In genomic region chr14:24755426-24756117, GRCm38 (mm10) we compare ENCODE assay signal across 25 mouse cellular contexts.
DNase-seq lines count a peak whose midpoint lies in the region; ATAC-seq and TF ChIP-seq lines count a peak whose summit lies in the region.
"Had no signal": no experiment of that assay in that cellular context is flagged by ENCODE, and none has a peak within 500 bp of the region (broad histone marks: within the 10 kb centered on the region; RNA-seq: fewer than 3 reads in every experiment).

No protein-coding gene starts in this region.

- no peak overlapping the region for H3K4me3 ChIP-seq in forebrain, postnatal 0 days (ENCODE audit: low read depth, low read length)
- no peak overlapping the region for H3K4me3 ChIP-seq in forebrain, embryonic 10.5 days
- no peak overlapping the region for H3K4me3 ChIP-seq in midbrain, embryonic 13.5 days (replicated peaks)
- H3K4me3 ChIP-seq in midbrain, embryonic 14.5 days (replicated peaks; ENCODE audit: low read depth, low read length), result no peak overlapping the region
- H3K4me3 ChIP-seq: embryonic facial prominence, embryonic 12.5 days; embryonic facial prominence, embryonic 15.5 days; forebrain, embryonic 12.5 days; heart, adult 2 months; heart, embryonic 10.5 days; heart, embryonic 13.5 days had no signal

- WGBS in forebrain, postnatal 0 days, result 61% methylated on average over 12 of the region's 12 CpGs
- 93% methylated on average over 12 of the region's 12 CpGs for WGBS in forebrain, embryonic 10.5 days
- WGBS in midbrain, embryonic 13.5 days, result 88% methylated on average over 12 of the region's 12 CpGs
- WGBS in midbrain, embryonic 14.5 days, result 86% methylated on average over 12 of the region's 12 CpGs

- TF ChIP-seq CTCF in forebrain, postnatal 0 days (IDR thresholded peaks at IDR 0.05; ENCODE audit: low read depth), result no peak

- H3K9ac ChIP-seq in forebrain, postnatal 0 days, result no peak overlapping the region
- no peak overlapping the region for H3K9ac ChIP-seq in midbrain, embryonic 13.5 days (replicated peaks)
- H3K9ac ChIP-seq in midbrain, embryonic 14.5 days (replicated peaks; ENCODE audit: low read length), result no peak overlapping the region
- H3K9ac ChIP-seq: embryonic facial prominence, embryonic 12.5 days; embryonic facial prominence, embryonic 15.5 days; forebrain, embryonic 12.5 days; heart, embryonic 13.5 days; hindbrain, embryonic 14.5 days had no signal

- no peak for ATAC-seq in cerebellum, adult (ENCODE audit: insufficient number of reproducible peaks, low FRiP score, low TSS enrichment)
- no peak; the same call in 1 of the 2 replicates for ATAC-seq in forebrain, postnatal 0 days
- ATAC-seq in midbrain, embryonic 13.5 days, result no peak
- ATAC-seq in midbrain, embryonic 14.5 days (ENCODE audit: low FRiP score, low TSS enrichment), result no peak
- ATAC-seq: activated CD4-positive, CD25-positive, alpha-beta regulatory T cell, adult 4 months; hindbrain, postnatal 0 days; inflammation-experienced regulatory T-cells, adult 6 months had no signal

- 0 out of 2 replicates have a peak overlapping the region, but pooled peaks have one; percentile 35 for H3K27ac ChIP-seq in forebrain, postnatal 0 days (ENCODE audit: low read depth, low read length)
- no peak overlapping the region for H3K27ac ChIP-seq in forebrain, embryonic 10.5 days
- H3K27ac ChIP-seq in midbrain, embryonic 13.5 days, result 0 out of 2 replicates have a peak overlapping the region, but pooled peaks have one; percentile 30
- H3K27ac ChIP-seq in midbrain, embryonic 14.5 days (replicated peaks; ENCODE audit: low read depth, low read length), result no peak overlapping the region; the same call in 1 of the 2 replicates
- H3K27ac ChIP-seq: embryonic facial prominence, embryonic 12.5 days; embryonic facial prominence, embryonic 15.5 days; forebrain, embryonic 12.5 days; heart, adult 2 months; heart, embryonic 10.5 days; heart, embryonic 13.5 days; hindbrain, embryonic 14.5 days; hindbrain, postnatal 0 days had no signal

- H3K36me3 ChIP-seq in forebrain, postnatal 0 days (ENCODE audit: insufficient read depth), result no peaks in the 10 kb centered on the region
- H3K36me3 ChIP-seq in forebrain, embryonic 10.5 days (replicated peaks), result no peaks in the 10 kb centered on the region
- H3K36me3 ChIP-seq in midbrain, embryonic 13.5 days, result no peaks in the 10 kb centered on the region
- H3K36me3 ChIP-seq in midbrain, embryonic 14.5 days (ENCODE audit: control insufficient read depth, insufficient read depth, low read length), result no peaks in the 10 kb centered on the region
- H3K36me3 ChIP-seq: embryonic facial prominence, embryonic 12.5 days; embryonic facial prominence, embryonic 15.5 days; forebrain, embryonic 12.5 days; heart, embryonic 10.5 days; heart, embryonic 13.5 days had no signal

- H3K9me3 ChIP-seq in forebrain, postnatal 0 days (ENCODE audit: low read length), result no peaks in the 10 kb centered on the region
- H3K9me3 ChIP-seq in forebrain, embryonic 10.5 days, result no peaks in the 10 kb centered on the region
- H3K9me3 ChIP-seq in midbrain, embryonic 13.5 days, result no peaks in the 10 kb centered on the region
- no peaks in the 10 kb centered on the region for H3K9me3 ChIP-seq in midbrain, embryonic 14.5 days (ENCODE audit: control insufficient read depth, low read length)
- H3K9me3 ChIP-seq: embryonic facial prominence, embryonic 12.5 days; embryonic facial prominence, embryonic 15.5 days; forebrain, embryonic 12.5 days; heart, embryonic 10.5 days; heart, embryonic 13.5 days had no signal

- H3K4me2 ChIP-seq in forebrain, postnatal 0 days (ENCODE audit: low read depth), result no peak overlapping the region
- H3K4me2 ChIP-seq in midbrain, embryonic 13.5 days (replicated peaks), result no peak overlapping the region
- no peak overlapping the region for H3K4me2 ChIP-seq in midbrain, embryonic 14.5 days (ENCODE audit: low read length)
- H3K4me2 ChIP-seq: embryonic facial prominence, embryonic 12.5 days; embryonic facial prominence, embryonic 15.5 days; forebrain, embryonic 12.5 days; heart, embryonic 13.5 days; hindbrain, embryonic 14.5 days had no signal

- peak; percentile 60 to 67 for DNase-seq in cerebellum, postnatal 10 days
- peak; percentile 31 for DNase-seq in forebrain, postnatal 0 days
- no peak for DNase-seq in forebrain, embryonic 10.5 days (ENCODE audit: extremely low spot score, low spot score)
- DNase-seq in layer of hippocampus, adult 9-11 months, result peak; percentile 52
- no peak for DNase-seq in layer of hippocampus, adult 11-12 months (ENCODE audit: low spot score)
- no peak for DNase-seq in midbrain, embryonic 14.5 days
- DNase-seq: adrenal gland, adult 8-10 months; adrenal gland, postnatal 25 days; cerebellum, adult 11 months; cerebellum, adult 2 months; gastrocnemius, postnatal 25 days; heart, adult 2 months; heart, postnatal 14 days; heart, postnatal 4 days had no signal

- H3K27me3 ChIP-seq in forebrain, postnatal 0 days (ENCODE audit: insufficient read depth, low read length), result no peaks in the 10 kb centered on the region
- 0 out of 2 replicates have a peak, but pooled peaks cover 4% of the 10 kb centered on the region for H3K27me3 ChIP-seq in forebrain, embryonic 10.5 days (ENCODE audit: poor library complexity, severe bottlenecking)
- H3K27me3 ChIP-seq in midbrain, embryonic 13.5 days, result no peaks in the 10 kb centered on the region
- no peaks in the 10 kb centered on the region for H3K27me3 ChIP-seq in midbrain, embryonic 14.5 days (ENCODE audit: control insufficient read depth, insufficient read depth, low read length)
- H3K27me3 ChIP-seq: embryonic facial prominence, embryonic 12.5 days; embryonic facial prominence, embryonic 15.5 days; forebrain, embryonic 12.5 days; heart, embryonic 13.5 days had no signal

- H3K4me1 ChIP-seq in forebrain, postnatal 0 days (ENCODE audit: insufficient read depth), result 0 out of 2 replicates have a peak, but pooled peaks cover 5% of the 10 kb centered on the region
- peaks cover 37% of the 10 kb centered on the region for H3K4me1 ChIP-seq in forebrain, embryonic 10.5 days
- H3K4me1 ChIP-seq in midbrain, embryonic 13.5 days (replicated peaks), result peaks cover 17% of the 10 kb centered on the region
- H3K4me1 ChIP-seq in midbrain, embryonic 14.5 days (ENCODE audit: control insufficient read depth, insufficient read depth, low read length), result peaks cover 14% of the 10 kb centered on the region

Comparison
In these comparisons a context has a peak if more than half of its experiments do, and no peak if none do; other contexts are left out.
1. DNase-seq: peak in cerebellum, postnatal 10 days (2 of 2), forebrain, postnatal 0 days (single experiment) and layer of hippocampus, adult 9-11 months (single experiment); none in forebrain, embryonic 10.5 days (single experiment), layer of hippocampus, adult 11-12 months (single experiment) and midbrain, embryonic 14.5 days (single experiment).
2. H3K27ac ChIP-seq: peak in forebrain, postnatal 0 days (single experiment) and midbrain, embryonic 13.5 days (single experiment); none in forebrain, embryonic 10.5 days (single experiment) and midbrain, embryonic 14.5 days (single experiment).